In genomic region chr13:111800866-111801265, GRCm38 (mm10) we compare ENCODE assay signal across 11 mouse cellular contexts. TPM values are rescaled to one million over a fixed set of nuclear protein-coding genes. Genes with fewer than 3 reads are reported as not detected.
DNase-seq lines count a peak whose midpoint lies in the region; ATAC-seq and TF ChIP-seq lines count a peak whose summit lies in the region.
"Had no signal": no experiment of that assay in that cellular context is flagged by ENCODE, and none has a peak within 500 bp of the region (broad histone marks: within the 10 kb centered on the region; RNA-seq: fewer than 3 reads in every experiment).

No protein-coding gene starts in this region.

- H3K27me3 ChIP-seq in heart, embryonic 13.5 days (replicated peaks), result no peaks in the 10 kb centered on the region
- H3K27me3 ChIP-seq in hindbrain, embryonic 13.5 days, result no peaks in the 10 kb centered on the region

- no peak overlapping the region for H3K4me2 ChIP-seq in heart, embryonic 13.5 days
- no peak overlapping the region for H3K4me2 ChIP-seq in hindbrain, embryonic 13.5 days

- TF ChIP-seq CTCF in bone marrow, adult 2 months (IDR thresholded peaks at IDR 0.05; ENCODE audit: control insufficient read depth, insufficient read depth, low read length), result no peak

- no peaks in the 10 kb centered on the region for H3K36me3 ChIP-seq in heart, embryonic 13.5 days
- H3K36me3 ChIP-seq in hindbrain, embryonic 13.5 days, result no peaks in the 10 kb centered on the region
- H3K36me3 ChIP-seq: forebrain, embryonic 10.5 days had no signal

- DNase-seq in heart, postnatal 14 days, result no peak
- DNase-seq in B cell, adult 2 months, result peak; percentile 46 to 50
- peak; percentile 71 for DNase-seq in kidney, postnatal 10 days
- DNase-seq in right cerebral cortex, postnatal 10 days (ENCODE audit: low spot score in 2 of 2), result no peak
- no peak for DNase-seq in cerebellum, postnatal 4 days (ENCODE audit: low spot score in 2 of 2)
- DNase-seq: gastrocnemius, postnatal 10 days; heart, postnatal 36 days had no signal

- intact Hi-C loops in heart, postnatal 14 days (cut with DNase I), result no loop called here

- peak overlapping the region; percentile 11; the same call in 1 of the 2 replicates for H3K9ac ChIP-seq in heart, embryonic 13.5 days
- H3K9ac ChIP-seq in hindbrain, embryonic 13.5 days, result no peak overlapping the region

- H3K4me1 ChIP-seq in heart, embryonic 13.5 days, result peaks cover 97% of the 10 kb centered on the region
- H3K4me1 ChIP-seq in bone marrow, adult 2 months (ENCODE audit: control insufficient read depth, insufficient read depth, low read length), result peaks cover 16% of the 10 kb centered on the region
- peaks cover 87% of the 10 kb centered on the region for H3K4me1 ChIP-seq in hindbrain, embryonic 13.5 days (replicated peaks)

- no peak for TF ChIP-seq POLR2A in bone marrow, adult 2 months (IDR thresholded peaks at IDR 0.05; ENCODE audit: borderline replicate concordance, control insufficient read depth, low read depth, low read length)

- 58% methylated on average over 4 of the region's 4 CpGs for WGBS in heart, embryonic 13.5 days
- WGBS in bone marrow, adult 2 months, result 70% methylated on average over 4 of the region's 4 CpGs
- 51% methylated on average over 4 of the region's 4 CpGs for WGBS in hindbrain, embryonic 13.5 days

- ATAC-seq in heart, embryonic 13.5 days (ENCODE audit: extremely low read depth, insufficient number of reproducible peaks, low FRiP score, low TSS enrichment), result no peak
- ATAC-seq in hindbrain, embryonic 13.5 days (ENCODE audit: low FRiP score), result no peak

- H3K9me3 ChIP-seq in heart, embryonic 13.5 days, result no peaks in the 10 kb centered on the region
- no peaks in the 10 kb centered on the region for H3K9me3 ChIP-seq in hindbrain, embryonic 13.5 days
- H3K9me3 ChIP-seq: forebrain, embryonic 10.5 days had no signal

- H3K4me3 ChIP-seq in heart, embryonic 13.5 days, result no peak overlapping the region
- no peak overlapping the region for H3K4me3 ChIP-seq in bone marrow, adult 2 months (replicated peaks; ENCODE audit: control insufficient read depth, low read depth, low read length)
- H3K4me3 ChIP-seq in hindbrain, embryonic 13.5 days, result no peak overlapping the region
- H3K4me3 ChIP-seq: forebrain, embryonic 10.5 days had no signal

- no peak overlapping the region for H3K27ac ChIP-seq in heart, embryonic 13.5 days (replicated peaks)
- H3K27ac ChIP-seq in bone marrow, adult 2 months (ENCODE audit: control insufficient read depth, insufficient read depth, low read depth, low read length, poor library complexity), result peak overlapping the region; percentile 24; the same call in 1 of the 2 replicates
- no peak overlapping the region for H3K27ac ChIP-seq in hindbrain, embryonic 13.5 days
- H3K27ac ChIP-seq: forebrain, embryonic 10.5 days had no signal

RNA-seq across cellular contexts. Expression of gene Map3k1, which starts 7.9 kb away (rescaled TPM):
- polyA plus RNA-seq in heart, embryonic 13.5 days (2015; fragmentation: Nextera tagmentation; extraction: Ambion mirVana), result 12.5 and 12.8 TPM in 2 replicates
- total RNA-seq in heart, postnatal 14 days (2021), result 10 to 100 TPM; 27.8 to 30.0 TPM
- 21.4 and 30.7 TPM in 2 replicates for polyA plus RNA-seq in bone marrow, adult 2 months (2011; ENCODE audit: insufficient read depth, insufficient read length, low replicate concordance, missing spikeins)
- polyA plus RNA-seq in hindbrain, embryonic 13.5 days (2015; fragmentation: Nextera tagmentation; extraction: Ambion mirVana), result 12.0 and 13.2 TPM in 2 replicates

Comparison
In these comparisons a context has a peak if more than half of its experiments do, and no peak if none do; other contexts are left out.
1. DNase-seq: peak in B cell, adult 2 months (2 of 2) and kidney, postnatal 10 days (single experiment); none in heart, postnatal 14 days (0 of 2), right cerebral cortex, postnatal 10 days (0 of 2) and cerebellum, postnatal 4 days (0 of 2).